Mouse (Mus musculus): ENCODE measurements around the gene Ntm. TPM values are rescaled to one million over a fixed set of nuclear protein-coding genes. Genes with fewer than 3 reads are reported as not detected.

The Ntm gene
- total and polyA plus RNA-seq, 3 experiments, result not detected

- H3K27ac ChIP-seq (ENCODE audit: control insufficient read depth, low read depth, low read length), result no peak overlapping the region
- no peaks in the 10 kb centered on the region for H3K79me2 ChIP-seq (ENCODE audit: control insufficient read depth, insufficient read depth, low read length, poor library complexity)
- no peak for TF ChIP-seq CHD2 (IDR thresholded peaks at IDR 0.05; ENCODE audit: low read length)
- TF ChIP-seq EP300 (IDR thresholded peaks at IDR 0.05; ENCODE audit: low read depth in 1 of 2, low read length in 2 of 2), result no peak
- TF ChIP-seq USF1 (IDR thresholded peaks at IDR 0.05; ENCODE audit: low read depth, low read length), result no peak
- TF ChIP-seq SIN3A (IDR thresholded peaks at IDR 0.05; ENCODE audit: low read length), result no peak
- TF ChIP-seq TAL1 (IDR thresholded peaks at IDR 0.05; ENCODE audit: low read length), result no peak
- TF ChIP-seq TCF12 (IDR thresholded peaks at IDR 0.05; ENCODE audit: low read depth, low read length), result no peak
- TF ChIP-seq POLR2A (IDR thresholded peaks at IDR 0.05; ENCODE audit: control insufficient read depth in 1 of 2, insufficient read depth in 1 of 2, low read depth in 1 of 2, low read length in 2 of 2, poor library complexity in 1 of 2), result no peak
- H3K4me1 ChIP-seq (ENCODE audit: control insufficient read depth in 1 of 2, insufficient read depth in 2 of 2, low read length in 2 of 2), result no peaks in the 10 kb centered on the region
- no peaks in the 10 kb centered on the region for H3K36me3 ChIP-seq (ENCODE audit: control insufficient read depth in 1 of 2, insufficient read depth in 2 of 2, low read length in 2 of 2)
- no peak overlapping the region for H3K9ac ChIP-seq (ENCODE audit: control insufficient read depth, low read depth, low read length, poor library complexity, severe bottlenecking)
- DNase-seq (ENCODE audit: low read depth, low spot score), result no peak
- no peak overlapping the region for H3K4me3 ChIP-seq (ENCODE audit: control insufficient read depth in 1 of 2, insufficient read depth in 1 of 2, low read depth in 2 of 2, low read length in 2 of 2)
- no peaks in the 10 kb centered on the region for H3K27me3 ChIP-seq (ENCODE audit: control insufficient read depth in 1 of 2, insufficient read depth in 2 of 2, low read length in 2 of 2)
- no peaks in the 10 kb centered on the region for H3K9me3 ChIP-seq (replicated peaks; ENCODE audit: insufficient read depth, low read length)
Observed at GRCm38 (mm10) chr9:29393136-29393535, 569.8 kb downstream of the Ntm start.

DNA sequence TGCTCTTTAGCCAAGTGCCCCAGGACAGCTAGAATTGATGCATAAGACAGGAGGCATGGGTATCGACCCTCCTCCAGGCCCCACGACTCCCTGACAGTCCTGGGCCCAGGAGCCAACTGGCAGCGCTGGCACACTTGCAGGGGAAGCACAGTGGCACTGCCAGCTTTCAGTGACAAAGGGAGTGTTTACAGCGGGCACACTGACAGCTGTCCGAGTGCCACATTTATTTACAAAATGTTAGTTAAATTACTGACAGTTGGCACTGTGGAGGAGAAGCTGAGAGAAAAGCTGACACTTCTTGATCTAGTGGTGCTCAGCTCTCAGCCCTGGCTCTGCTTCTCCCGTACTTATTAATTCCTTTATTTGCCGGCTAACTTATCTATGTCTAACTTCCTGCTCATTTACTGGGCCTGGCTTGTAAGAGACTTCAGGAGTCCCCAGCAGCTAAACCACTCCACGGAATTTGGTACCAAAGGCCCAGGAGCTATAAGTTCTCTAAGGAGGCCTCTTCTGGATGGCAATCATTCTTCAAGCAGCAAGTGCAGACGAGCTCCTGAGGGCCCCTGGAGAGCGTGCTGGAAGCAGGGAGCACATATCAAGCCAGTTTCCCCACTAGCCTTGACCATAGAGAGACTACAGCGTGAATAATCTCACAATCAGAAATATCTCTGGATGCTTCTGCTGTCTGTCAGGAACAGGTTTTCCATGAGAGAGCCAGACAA, 572.0 kb downstream of the Ntm start:
- Histone ChIP-seq H3K36me3 (ENCODE audit: control insufficient read depth in 1 of 2, insufficient read depth in 2 of 2, low read length in 2 of 2) (no peaks in the 10 kb centered on the region), H3K79me2 (ENCODE audit: control insufficient read depth, insufficient read depth, low read length, poor library complexity) (no peaks in the 10 kb centered on the region), H3K4me3 (ENCODE audit: control insufficient read depth in 1 of 2, insufficient read depth in 1 of 2, low read depth in 2 of 2, low read length in 2 of 2) (no peak overlapping the region), H3K9me3 (replicated peaks; ENCODE audit: insufficient read depth, low read length) (no peaks in the 10 kb centered on the region), H3K9ac (ENCODE audit: control insufficient read depth, low read depth, low read length, poor library complexity, severe bottlenecking) (no peak overlapping the region), H3K27me3 (ENCODE audit: control insufficient read depth in 1 of 2, insufficient read depth in 2 of 2, low read length in 2 of 2) (no peaks in the 10 kb centered on the region), H3K4me1 (ENCODE audit: control insufficient read depth in 1 of 2, insufficient read depth in 2 of 2, low read length in 2 of 2) (no peaks in the 10 kb centered on the region), H3K27ac (ENCODE audit: control insufficient read depth, low read depth, low read length) (no peak overlapping the region)
- no peak for TF ChIP-seq TBP (IDR thresholded peaks at IDR 0.05; ENCODE audit: low read depth, low read length)
- TF ChIP-seq CHD1 (IDR thresholded peaks at IDR 0.05; ENCODE audit: low read depth, low read length), result no peak
- TF ChIP-seq HCFC1 (IDR thresholded peaks at IDR 0.05; ENCODE audit: low read depth, low read length), result no peak
- TF ChIP-seq CTCF (IDR thresholded peaks at IDR 0.05 in 2 of 3, conservative IDR thresholded peaks at IDR 0.05 in 1 of 3; ENCODE audit: control insufficient read depth in 1 of 3, insufficient read depth in 1 of 3, low read depth in 2 of 3, low read length in 3 of 3, poor library complexity in 1 of 3, severe bottlenecking in 1 of 3), result no peak
- no peak for TF ChIP-seq GATA1 (IDR thresholded peaks at IDR 0.05; ENCODE audit: low read depth, low read length)
- TF ChIP-seq MAZ (IDR thresholded peaks at IDR 0.05; ENCODE audit: low read depth, low read length), result no peak
- TF ChIP-seq ZKSCAN1 (IDR thresholded peaks at IDR 0.05; ENCODE audit: low read depth, low read length), result no peak
- TF ChIP-seq JUND (IDR thresholded peaks at IDR 0.05; ENCODE audit: low read depth, low read length), result no peak
- no peak for TF ChIP-seq USF2 (IDR thresholded peaks at IDR 0.05; ENCODE audit: borderline replicate concordance in 1 of 2, insufficient read depth in 1 of 2, low read depth in 1 of 2, low read length in 2 of 2)
- no peak for TF ChIP-seq TCF12 (IDR thresholded peaks at IDR 0.05; ENCODE audit: low read depth, low read length)
- no peak for TF ChIP-seq E2F4 (IDR thresholded peaks at IDR 0.05; ENCODE audit: borderline replicate concordance, low read depth, low read length)
- no peak for TF ChIP-seq CHD2 (IDR thresholded peaks at IDR 0.05; ENCODE audit: low read length)
- TF ChIP-seq ZC3H11A (IDR thresholded peaks at IDR 0.05; ENCODE audit: low read depth, low read length), result no peak
- TF ChIP-seq TAL1 (IDR thresholded peaks at IDR 0.05; ENCODE audit: low read length), result no peak
- no peak for TF ChIP-seq USF1 (IDR thresholded peaks at IDR 0.05; ENCODE audit: low read depth, low read length)
- TF ChIP-seq EP300 (IDR thresholded peaks at IDR 0.05; ENCODE audit: low read depth in 1 of 2, low read length in 2 of 2), result no peak
- TF ChIP-seq POLR2A (IDR thresholded peaks at IDR 0.05; ENCODE audit: control insufficient read depth in 1 of 2, insufficient read depth in 1 of 2, low read depth in 1 of 2, low read length in 2 of 2, poor library complexity in 1 of 2), result no peak
- no peak for TF ChIP-seq BHLHE40 (IDR thresholded peaks at IDR 0.05; ENCODE audit: borderline replicate concordance, low read depth, low read length)
- no peak for DNase-seq (ENCODE audit: low read depth, low spot score)

Measured in MEL (cell line).